Mouse (Mus musculus) lung, postnatal 0 days (tissue): Measurements from ENCODE around the gene Ldlrap1. TPM values are rescaled to one million over a fixed set of nuclear protein-coding genes. Genes with fewer than 3 reads are reported as not detected.
"Not testable (repeated sequence)": the region's sequence is repeated elsewhere in the genome, so short reads cannot be mapped to it uniquely, and the experiment has no call there.

ENCODE experiments used
- ATAC-seq: fragments of 200-750 bp; cut with Nextera tagmentation; 2 replicates; pipeline ENCODE4 v1.8.0; 2017; ENCODE audit warnings: moderate library complexity
- DNase-seq: peaks from one replicate; pipeline ENCODE4 v3.0.0-alpha.2; 2016; ENCODE audit warnings: low spot score
- H3K27ac ChIP-seq: fragments of 300-500 bp; sonication (generic); 2 replicates; pipeline ENCODE4 v1.5.1; 2014; ENCODE audit warnings: antibody characterized with exemption, mild to moderate bottlenecking, low read length, mixed read lengths
- H3K27me3 ChIP-seq: fragments of 300-500 bp; sonication (generic); replicated peaks from 2 replicates; pipeline ENCODE4 v1.6.1; 2014; ENCODE audit warnings: low read length, mixed read lengths; ENCODE audit not compliant: insufficient read depth
- H3K36me3 ChIP-seq: fragments of 300-500 bp; sonication (generic); 2 replicates; pipeline ENCODE4 v1.6.1; 2014; ENCODE audit warnings: low read length, mixed read lengths; ENCODE audit not compliant: insufficient read depth
- H3K4me1 ChIP-seq: fragments of 300-500 bp; sonication (generic); 2 replicates; pipeline ENCODE4 v1.6.1; 2014; ENCODE audit warnings: antibody characterized with exemption, low read depth, low read length, mixed read lengths; ENCODE audit not compliant: insufficient read depth
- H3K4me2 ChIP-seq: fragments of 300-500 bp; sonication (generic); replicated peaks from 2 replicates; pipeline ENCODE4 v1.6.1; 2014; ENCODE audit warnings: low read depth, mild to moderate bottlenecking, low read length, moderate library complexity, mixed read lengths
- H3K4me3 ChIP-seq: fragments of 300-500 bp; sonication (generic); 2 replicates; pipeline ENCODE4 v1.5.1; 2014; ENCODE audit warnings: low read depth, low read length
- H3K9ac ChIP-seq: fragments of 300-500 bp; sonication (generic); replicated peaks from 2 replicates; pipeline ENCODE4 v1.6.1; 2014; ENCODE audit warnings: low read depth, mild to moderate bottlenecking
- H3K9me3 ChIP-seq: fragments of 300-500 bp; sonication (generic); 2 replicates; pipeline ENCODE4 v1.6.1; 2016; ENCODE audit warnings: low read length, mixed read lengths
- CTCF ChIP-seq: IDR thresholded peaks from 2 replicates; pipeline ENCODE4 v1.5.1; 2016; ENCODE audit warnings: antibody characterized with exemption, mild to moderate bottlenecking
- EP300 ChIP-seq: IDR thresholded peaks from 2 replicates; pipeline ENCODE4 v1.6.1; 2016; ENCODE audit warnings: antibody characterized with exemption, mild to moderate bottlenecking, control low read depth
- WGBS: fragments of 180-500 bp; shearing (Covaris S2); extraction: QIAGEN DNeasy Blood & Tissue Kit; methylation state at CpG from one replicate; pipeline ENCODE4 v1.1.7; 2014; 5-methylcytosine and 5-hydroxymethylcytosine counted together
- polyA plus RNA-seq: library from polyadenylated mRNA; unstranded; fragments of >200 nt; fragmentation: Nextera tagmentation; extraction: Ambion mirVana; gene quantifications from 2 replicates; pipeline ENCODE4 v1.2.1, GENCODE M21; 2015

Gene Ldlrap1
- polyA plus RNA-seq, 1 experiment from 2014 or later = 23.5 TPM

- no peak for TF ChIP-seq CTCF
- no peak for TF ChIP-seq EP300
- H3K4me2 ChIP-seq = no peak overlapping the region
- no peak overlapping the region for H3K27ac ChIP-seq
- H3K27me3 ChIP-seq = no peaks in the 10 kb centered on the region
- 71% methylated on average over 5 of the region's 5 CpGs for WGBS
- H3K36me3 ChIP-seq = no peaks in the 10 kb centered on the region
- no peak overlapping the region for H3K4me3 ChIP-seq
- no peaks in the 10 kb centered on the region for H3K9me3 ChIP-seq
- no peak for DNase-seq
- H3K4me1 ChIP-seq = 0 out of 2 replicates have a peak, but pooled peaks cover 5% of the 10 kb centered on the region
- no peak for ATAC-seq
- H3K9ac ChIP-seq = no peak overlapping the region
These were observed 28.1 kb upstream of the Ldlrap1 start for GRCm38 (mm10) chr4:134795819-134796485.

GRCm38 (mm10) chr4:134794959-134795358 lies 27.1 kb upstream of the Ldlrap1 start:
- not testable (repeated sequence) for H3K36me3 ChIP-seq, H3K27ac ChIP-seq, H3K4me3 ChIP-seq, H3K27me3 ChIP-seq, ATAC-seq, H3K4me2 ChIP-seq, H3K9me3 ChIP-seq, H3K9ac ChIP-seq, DNase-seq, H3K4me1 ChIP-seq
- peak; percentile 43 for TF ChIP-seq CTCF

GRCm38 (mm10) chr4:134793213-134793956 lies 25.6 kb upstream of the Ldlrap1 start:
- H3K4me3 ChIP-seq = no peak overlapping the region
- peak; percentile 79 for DNase-seq

GRCm38 (mm10) chr4:134791731-134792130 lies 23.9 kb upstream of the Ldlrap1 start:
- H3K9me3 ChIP-seq = no peaks in the 10 kb centered on the region
- no peak for TF ChIP-seq CTCF
- TF ChIP-seq EP300 = no peak
- 59% methylated on average over 6 of the region's 6 CpGs for WGBS
- H3K4me1 ChIP-seq = 0 out of 2 replicates have a peak, but pooled peaks cover 5% of the 10 kb centered on the region
- H3K4me3 ChIP-seq = no peak overlapping the region
- ATAC-seq (no peak), DNase-seq (no peak)
- no peaks in the 10 kb centered on the region for H3K27me3 ChIP-seq
- no peak overlapping the region for H3K27ac ChIP-seq
- no peak overlapping the region for H3K4me2 ChIP-seq
- no peaks in the 10 kb centered on the region for H3K36me3 ChIP-seq
- H3K9ac ChIP-seq = no peak overlapping the region

More at GRCm38 (mm10) chr4:134793213-134793956, 25.6 kb upstream of the Ldlrap1 start:
- H3K9me3 ChIP-seq = no peaks in the 10 kb centered on the region
- H3K4me1 ChIP-seq = 0 out of 2 replicates have a peak, but pooled peaks cover 5% of the 10 kb centered on the region
- no peaks in the 10 kb centered on the region for H3K36me3 ChIP-seq
- no peak; the same call in 1 of the 2 replicates for ATAC-seq
- H3K27ac ChIP-seq = no peak overlapping the region
- TF ChIP-seq EP300 (no peak), CTCF (peak; percentile 86)
- H3K4me2 ChIP-seq = no peak overlapping the region
- WGBS = 36% methylated on average over 10 of the region's 10 CpGs
- H3K9ac ChIP-seq = no peak overlapping the region
- H3K27me3 ChIP-seq = no peaks in the 10 kb centered on the region

- Histone ChIP-seq H3K9ac (no peak overlapping the region), H3K4me1 (no peaks in the 10 kb centered on the region), H3K36me3 (no peaks in the 10 kb centered on the region), H3K4me3 (no peak overlapping the region), H3K27me3 (no peaks in the 10 kb centered on the region), H3K9me3 (no peaks in the 10 kb centered on the region), H3K27ac (no peak overlapping the region), H3K4me2 (no peak overlapping the region)
- ATAC-seq (no peak), DNase-seq (peak; percentile 19)
- no peak for TF ChIP-seq CTCF
- no peak for TF ChIP-seq EP300
- 29% methylated on average over 10 of the region's 10 CpGs for WGBS
These were observed 19.1 kb upstream of the Ldlrap1 start for GRCm38 (mm10) chr4:134786946-134787345.

- no peaks in the 10 kb centered on the region for H3K9me3 ChIP-seq
- WGBS = 52% methylated on average over 5 of the region's 5 CpGs
- DNase-seq = peak; percentile 53
- no peaks in the 10 kb centered on the region for H3K36me3 ChIP-seq
- peaks cover 3% of the 10 kb centered on the region; the same call in 1 of the 2 replicates for H3K4me1 ChIP-seq
- H3K27me3 ChIP-seq = no peaks in the 10 kb centered on the region
- no peak overlapping the region for H3K9ac ChIP-seq
- TF ChIP-seq CTCF = peak; percentile 63
- TF ChIP-seq EP300 = no peak
- ATAC-seq = no peak
- H3K4me3 ChIP-seq = no peak overlapping the region
- no peak overlapping the region for H3K4me2 ChIP-seq
- H3K27ac ChIP-seq = no peak overlapping the region
These were observed 16.9 kb upstream of the Ldlrap1 start for GRCm38 (mm10) chr4:134784701-134785100.
